Mouse (Mus musculus) layer of hippocampus, adult 2 months (tissue): ENCODE data around the gene Ece1. TPM values are rescaled to one million over a fixed set of nuclear protein-coding genes. Genes with fewer than 3 reads are reported as not detected.

Experiments used
- DNase-seq, 2 experiments: peaks; one replicate each; pipeline ENCODE4 v3.0.0; 2022; ENCODE audit warnings: low spot score in 2 of 2
- H3K27ac ChIP-seq: fragments of 200-600 bp; 2 replicates; pipeline ENCODE4 v1.8.1; 2022
- H3K4me3 ChIP-seq: fragments of 200-600 bp; 2 replicates; pipeline ENCODE4 v1.8.1; 2022; ENCODE audit warnings: mild to moderate bottlenecking
- CTCF ChIP-seq: fragments of 200-600 bp; conservative IDR thresholded peaks from 2 replicates; pipeline ENCODE4 v1.8.1; 2022; ENCODE audit warnings: antibody characterized with exemption, mild to moderate bottlenecking, moderate library complexity
- total RNA-seq, 2 experiments: library from RNA; stranded (reverse); gene quantifications; 2 replicates each; pipeline ENCODE4 v1.2.3; 2021

The Ece1 gene
- total RNA-seq, 2 experiments from 2014 or later = 47.5 to 58.0 TPM

DNA sequence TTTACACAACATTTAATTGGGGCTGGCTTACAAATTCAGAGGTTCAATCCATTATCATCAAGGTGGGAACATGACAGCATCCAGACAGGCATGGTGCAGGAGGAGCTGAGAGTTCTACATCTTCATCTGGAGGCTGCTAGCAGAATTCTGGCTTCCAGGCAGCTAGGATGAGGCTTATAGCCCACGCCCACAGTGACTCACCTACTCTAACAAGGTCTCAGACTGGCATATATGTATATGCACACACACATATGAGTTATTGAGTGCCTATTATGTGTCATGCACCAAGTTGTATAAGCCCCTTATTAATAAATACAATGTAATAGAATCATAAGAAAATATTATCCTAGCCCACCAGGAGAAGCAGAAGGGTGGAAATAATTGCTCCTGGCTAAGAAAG is 120.8 kb downstream of the Ece1 start:
- no peak overlapping the region for H3K4me3 ChIP-seq
- no peak for DNase-seq
- TF ChIP-seq CTCF = no peak
- H3K27ac ChIP-seq = no peak overlapping the region

DNA sequence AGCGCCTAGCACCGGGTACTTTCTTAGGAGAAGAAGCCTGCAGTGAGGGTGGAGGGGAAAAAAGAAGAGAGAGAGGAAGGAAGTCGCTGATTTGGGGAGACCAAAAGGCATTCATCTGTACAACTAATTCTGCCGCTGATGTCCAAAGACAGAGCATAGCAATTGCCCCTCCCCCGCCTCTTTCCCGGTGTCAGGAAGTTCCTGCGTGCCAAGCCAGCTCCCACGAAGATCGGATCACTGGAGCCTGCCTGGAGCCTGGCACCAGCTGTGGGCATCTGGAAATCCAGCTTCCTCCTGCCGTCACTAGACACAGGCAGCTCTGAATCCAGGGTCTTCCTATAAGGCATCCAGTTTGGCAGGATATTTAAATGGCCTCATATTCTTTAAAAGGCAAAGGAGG is 122.2 kb downstream of the Ece1 start:
- Histone ChIP-seq H3K27ac (no peak overlapping the region), H3K4me3 (no peak overlapping the region)
- TF ChIP-seq CTCF = no peak
- DNase-seq = no peak

DNA sequence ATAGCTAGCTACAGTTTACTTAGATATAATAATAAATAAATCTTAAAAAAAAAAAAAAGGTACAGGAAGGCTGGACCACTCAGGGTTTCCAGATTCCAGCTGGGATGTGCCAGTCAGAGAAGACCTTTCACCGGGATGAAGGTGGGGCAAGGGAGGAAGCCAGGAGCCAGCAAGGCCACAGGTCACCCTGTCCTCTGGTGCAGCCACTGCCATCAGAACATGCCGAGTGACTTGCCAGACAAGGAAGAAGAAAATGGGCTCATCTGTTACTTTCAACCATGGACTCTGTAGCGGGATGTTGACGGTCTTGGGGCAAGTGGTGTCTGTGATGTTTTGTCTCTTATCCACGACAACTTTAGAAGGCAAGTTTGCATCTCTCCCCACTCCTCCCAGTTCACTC is 122.7 kb downstream of the Ece1 start:
- Histone ChIP-seq H3K4me3 (no peak overlapping the region), H3K27ac (no peak overlapping the region)
- TF ChIP-seq CTCF = no peak
- no peak for DNase-seq

DNA sequence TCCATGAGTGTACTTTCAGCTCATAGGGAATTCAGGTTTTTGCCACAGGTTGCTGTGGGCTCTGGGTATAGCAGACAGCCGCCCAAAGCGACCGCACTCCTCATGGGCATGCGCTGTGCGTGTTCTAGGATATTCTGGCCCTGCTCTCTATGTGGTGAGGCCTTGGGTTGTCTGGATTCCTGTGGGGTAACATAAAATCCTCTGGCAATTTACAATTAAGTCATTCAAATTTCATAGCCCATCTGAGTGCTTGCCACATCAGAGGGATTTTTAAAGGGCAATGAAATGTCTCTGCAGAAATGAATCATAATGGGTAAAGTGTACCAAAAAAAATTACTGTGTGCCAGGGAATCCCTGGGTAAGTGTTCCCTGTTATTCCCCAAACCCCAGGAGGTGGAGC is 127.4 kb downstream of the Ece1 start:
- Histone ChIP-seq H3K4me3 (no peak overlapping the region), H3K27ac (no peak overlapping the region)
- no peak for TF ChIP-seq CTCF
- DNase-seq = no peak

DNA sequence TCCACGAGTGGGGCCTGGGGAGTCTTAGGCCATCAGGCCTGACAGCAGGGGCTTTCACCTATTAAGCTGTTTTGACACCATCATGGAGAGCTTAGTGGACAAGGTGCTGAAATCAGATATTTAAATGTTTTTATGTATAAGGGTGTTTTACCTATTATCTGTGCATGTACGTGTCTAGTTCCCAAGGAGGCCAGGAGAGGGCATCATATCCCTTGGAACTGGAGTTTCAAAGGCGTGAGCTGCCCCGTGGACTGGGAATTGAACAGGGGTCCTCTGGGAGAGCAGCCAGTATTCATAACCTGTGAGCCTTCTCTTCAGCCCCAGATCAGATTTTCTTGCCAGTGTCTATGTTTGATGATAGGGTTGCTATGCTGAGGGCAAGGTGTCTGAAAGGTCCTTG is 128.4 kb downstream of the Ece1 start:
- H3K4me3 ChIP-seq = no peak overlapping the region
- no peak for DNase-seq
- no peak overlapping the region for H3K27ac ChIP-seq
- peak; percentile 53 for TF ChIP-seq CTCF

DNA sequence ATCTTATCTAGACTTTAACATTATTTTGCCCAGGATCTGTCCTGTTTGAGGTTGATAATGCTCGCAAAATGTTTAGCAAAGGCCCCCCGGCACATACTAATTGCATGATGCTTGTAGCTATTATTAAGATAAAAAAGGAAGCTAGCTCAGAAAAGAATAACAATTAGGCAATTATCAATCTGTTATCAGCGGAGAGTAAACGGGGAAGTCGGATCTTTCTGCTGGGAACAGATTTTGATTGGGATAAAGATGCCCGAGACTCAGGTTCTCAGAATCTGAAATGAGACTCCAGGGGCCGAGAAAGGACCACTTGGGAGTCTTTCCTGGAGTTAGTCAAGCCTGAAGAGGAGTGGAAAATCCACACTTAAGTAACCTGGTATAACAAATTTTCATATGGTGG is 129.2 kb downstream of the Ece1 start:
- no peak for DNase-seq
- Histone ChIP-seq H3K4me3 (no peak overlapping the region), H3K27ac (no peak overlapping the region)
- TF ChIP-seq CTCF = no peak

DNA sequence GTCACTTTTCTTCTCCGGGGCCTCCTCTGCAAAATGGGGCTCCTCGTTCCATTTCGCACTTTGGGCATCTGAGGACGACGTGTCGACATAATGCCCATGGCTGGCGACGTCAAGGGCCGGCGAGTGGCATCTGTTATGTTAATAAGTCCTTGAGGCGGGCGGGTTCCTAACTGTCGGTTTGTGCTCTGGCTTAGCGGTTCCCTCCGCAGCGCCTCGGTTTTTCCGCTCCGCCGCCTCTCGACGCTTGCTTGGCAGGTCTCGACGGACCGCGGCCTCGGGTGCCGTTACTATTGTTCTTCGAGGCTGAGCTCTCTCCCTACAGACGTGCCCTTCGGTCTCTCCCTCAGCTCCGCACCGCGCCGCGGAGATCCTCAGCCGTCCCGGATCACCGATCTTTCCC is 130.9 kb downstream of the Ece1 start, which contains the start of gene Eif4g3:
Gene Eif4g3 (plus strand): TSS at position 133 of the 400 bp plus-strand sequence.
- no peak for DNase-seq
- no peak for TF ChIP-seq CTCF
- Histone ChIP-seq H3K4me3 (peak within 1 kb of the TSS; percentile 76), H3K27ac (peak within 1 kb of the TSS; percentile 98)

DNA sequence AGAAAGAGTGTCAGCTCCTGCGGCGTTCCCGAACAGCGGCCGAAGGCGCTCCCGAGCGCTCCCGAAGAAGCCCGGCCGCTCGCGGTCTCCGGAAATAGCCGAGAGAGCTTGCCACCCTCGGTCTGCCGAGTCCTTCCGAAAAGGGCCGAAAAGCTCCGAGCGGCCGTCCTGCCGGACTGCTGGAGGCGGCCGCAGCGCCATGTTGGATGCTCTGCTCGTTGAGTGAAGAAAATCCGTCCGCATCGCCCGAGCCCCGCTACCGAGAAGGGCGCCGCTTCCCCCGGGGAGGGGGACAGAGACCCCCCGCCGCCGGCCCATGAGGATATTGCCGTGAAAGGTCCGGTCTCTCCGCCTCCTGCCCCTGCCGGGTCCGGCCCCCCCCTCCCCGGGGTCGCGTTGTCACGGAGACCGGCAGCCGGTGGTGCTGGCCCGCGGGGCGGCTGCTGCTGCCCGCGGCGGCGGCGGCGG is 131.3 kb downstream of the Ece1 start:
- peak overlapping the region; percentile 76 for H3K4me3 ChIP-seq
- TF ChIP-seq CTCF = no peak
- H3K27ac ChIP-seq = peak overlapping the region; percentile 98
- DNase-seq = peak; percentile 98 to 100

DNA sequence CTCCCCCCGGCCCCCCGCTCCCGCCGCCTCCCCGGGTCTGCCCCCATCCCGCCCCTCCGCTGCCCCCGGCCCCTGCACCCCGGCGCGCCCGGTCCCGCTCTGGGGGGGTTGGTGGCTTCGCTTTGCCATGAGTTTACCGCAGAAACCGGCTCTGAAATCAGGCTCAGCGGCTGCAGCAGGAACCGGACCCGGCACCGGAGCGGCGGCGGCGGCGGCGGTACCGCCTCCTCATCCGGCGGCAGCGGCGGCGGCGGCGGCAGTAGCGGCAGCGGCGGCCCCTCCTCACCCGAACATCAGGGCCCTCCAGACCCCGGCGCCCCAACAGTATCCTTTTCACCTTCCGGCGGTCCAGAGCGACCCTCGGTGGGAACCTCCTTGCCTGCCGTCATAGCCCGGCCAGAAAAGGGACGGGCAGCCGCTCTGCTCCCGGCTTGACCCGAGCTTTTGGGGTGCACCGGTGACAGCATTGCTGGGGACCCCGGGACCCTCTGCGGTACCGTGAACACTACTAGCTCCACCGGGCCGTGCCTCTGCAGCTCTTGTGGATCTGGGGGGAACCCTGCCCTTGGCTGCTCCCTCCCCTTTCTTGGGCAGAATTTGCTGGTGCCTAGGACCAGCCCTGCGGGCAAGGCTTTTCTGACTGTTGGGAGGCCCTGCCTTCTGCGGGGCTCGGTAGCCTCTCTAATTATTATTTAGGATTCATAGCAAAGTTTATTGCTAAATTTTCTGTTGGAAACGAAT is 132.0 kb downstream of the Ece1 start:
- peak in 1 of 2 experiments; percentile 30 for DNase-seq
- no peak for TF ChIP-seq CTCF
- H3K4me3 ChIP-seq = peak overlapping the region; percentile 76
- H3K27ac ChIP-seq = peak overlapping the region; percentile 98

DNA sequence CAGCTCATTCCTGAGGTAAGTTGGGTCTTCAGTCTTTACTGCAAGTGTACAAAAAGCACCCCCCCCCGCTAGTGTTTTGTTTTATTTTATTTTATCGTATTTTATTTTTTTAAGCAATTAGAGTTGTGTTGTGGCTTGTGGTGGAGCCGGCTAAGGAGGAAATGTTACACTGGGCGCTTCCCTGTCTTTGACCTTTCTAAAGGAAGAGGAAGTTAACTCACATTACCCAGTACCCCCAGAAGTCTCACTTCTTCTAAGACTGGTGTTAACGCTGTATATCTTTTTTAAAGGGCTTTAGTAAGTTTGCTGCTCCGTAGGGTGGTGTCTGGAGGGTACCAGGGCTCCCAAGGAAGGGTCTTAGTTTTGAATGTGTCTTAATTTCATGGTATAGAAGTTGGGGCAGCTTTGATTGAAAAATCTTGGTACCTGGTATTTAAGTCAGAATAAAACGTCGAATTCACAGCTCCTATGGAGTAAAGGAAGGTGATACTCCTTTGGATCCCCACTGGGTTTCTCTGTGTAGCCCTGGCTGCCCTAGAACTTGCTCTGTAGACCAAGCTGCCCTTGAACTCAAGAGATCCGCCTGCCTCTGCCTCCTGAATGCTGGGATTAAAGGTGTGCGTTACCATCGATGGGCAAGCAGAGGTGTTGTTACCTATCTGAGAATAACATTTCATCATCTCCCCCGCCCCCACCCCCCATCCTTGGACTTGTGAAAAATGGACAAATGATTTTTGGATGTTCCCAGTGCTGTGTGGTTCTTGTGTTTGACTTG is 132.7 kb downstream of the Ece1 start:
- no peak for DNase-seq
- Histone ChIP-seq H3K27ac (peak overlapping the region; percentile 98), H3K4me3 (peak overlapping the region; percentile 76)
- no peak for TF ChIP-seq CTCF

DNA sequence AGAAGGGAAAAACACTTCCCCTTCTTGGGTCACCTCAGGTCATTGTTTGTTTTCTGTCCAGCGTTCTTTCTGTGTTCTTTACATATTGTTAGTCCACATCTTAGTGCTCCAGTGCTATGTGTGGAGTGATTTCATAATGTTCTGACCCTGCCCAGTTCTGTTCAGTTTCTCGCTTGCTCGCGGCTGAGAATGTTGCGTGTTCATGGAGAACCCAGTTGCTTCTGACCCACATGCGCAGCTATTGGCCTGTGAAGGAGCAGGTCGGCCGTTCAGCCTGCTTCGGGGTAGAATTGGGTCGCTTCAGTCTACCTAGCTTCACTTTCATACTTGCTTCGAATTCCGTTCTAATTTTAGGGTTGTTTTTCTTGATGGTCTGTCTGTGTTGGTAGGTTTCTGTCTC is 133.4 kb downstream of the Ece1 start:
- peak overlapping the region; percentile 76 for H3K4me3 ChIP-seq
- no peak for TF ChIP-seq CTCF
- no peak for DNase-seq
- peak overlapping the region; percentile 68; the same call in 1 of the 2 replicates for H3K27ac ChIP-seq

DNA sequence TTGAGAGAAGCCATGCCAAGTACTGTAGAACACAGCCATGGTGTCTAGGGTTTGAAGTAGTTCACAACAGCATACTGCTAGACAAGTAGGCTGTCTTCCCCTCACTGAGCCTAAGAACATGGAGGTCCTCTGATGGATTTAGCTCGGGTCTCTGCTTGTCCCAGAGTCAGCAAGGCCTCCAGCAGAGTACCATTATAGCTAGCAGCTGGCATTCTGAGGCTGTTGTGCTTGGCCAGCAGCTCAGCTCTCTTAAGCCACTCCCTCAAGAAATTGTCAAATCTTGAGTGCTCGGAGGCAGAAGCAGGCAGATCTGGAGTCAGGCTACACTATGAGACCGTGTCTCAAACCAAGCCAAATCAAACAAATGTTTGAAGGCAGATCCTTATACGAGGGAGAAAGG is 136.2 kb downstream of the Ece1 start:
- no peak for DNase-seq
- Histone ChIP-seq H3K4me3 (no peak overlapping the region), H3K27ac (no peak overlapping the region)
- TF ChIP-seq CTCF = no peak

DNA sequence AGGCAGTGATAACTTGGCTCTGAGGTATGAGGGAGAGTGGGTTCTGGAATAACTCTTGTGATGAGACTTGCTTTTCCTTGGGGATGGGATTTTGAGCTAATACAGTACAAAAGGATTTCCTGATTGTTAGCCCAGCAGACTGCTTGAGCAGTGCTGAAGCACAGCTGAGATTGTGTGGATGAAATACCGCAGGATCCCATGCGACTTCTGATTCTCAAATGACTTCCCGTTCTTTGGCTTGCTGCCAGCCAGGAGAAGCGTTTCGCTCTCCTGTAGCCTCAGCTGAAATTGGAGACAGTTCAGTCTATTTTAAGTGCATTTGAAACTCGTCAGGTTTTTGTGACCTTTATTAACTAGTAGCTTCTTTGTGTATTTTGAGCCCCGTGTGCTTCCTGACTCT is 138.6 kb downstream of the Ece1 start:
- no peak for TF ChIP-seq CTCF
- no peak for DNase-seq
- Histone ChIP-seq H3K4me3 (no peak overlapping the region), H3K27ac (no peak overlapping the region)
